Mouse (Mus musculus) embryonic facial prominence, embryonic 13.5 days (tissue): ENCODE measurements around the gene Arid1b. TPM values are rescaled to one million over a fixed set of nuclear protein-coding genes. Genes with fewer than 3 reads are reported as not detected.
"Not testable (repeated sequence)": the region's sequence is repeated elsewhere in the genome, so short reads cannot be mapped to it uniquely, and the experiment has no call there.

Source experiments
- ATAC-seq: fragments of 200-750 bp; cut with Nextera tagmentation; 2 replicates; pipeline ENCODE4 v1.8.0; 2017; ENCODE audit warnings: low read depth; ENCODE audit not compliant: insufficient number of reproducible peaks, insufficient read depth, low FRiP score, low TSS enrichment
- H3K27ac ChIP-seq: fragments of 300-500 bp; sonication (generic); 2 replicates; pipeline ENCODE4 v1.5.1; 2015; ENCODE audit warnings: moderate library complexity, mild to moderate bottlenecking, inconsistent platforms
- H3K27me3 ChIP-seq: fragments of 300-500 bp; sonication (generic); 2 replicates; pipeline ENCODE4 v1.6.1; 2015; ENCODE audit warnings: mild to moderate bottlenecking, inconsistent platforms
- H3K36me3 ChIP-seq: fragments of 300-500 bp; sonication (generic); 2 replicates; pipeline ENCODE4 v1.6.1; 2015; ENCODE audit warnings: mild to moderate bottlenecking, inconsistent platforms
- H3K4me1 ChIP-seq: fragments of 300-500 bp; sonication (generic); 2 replicates; pipeline ENCODE4 v1.6.1; 2015; ENCODE audit warnings: inconsistent platforms
- H3K4me2 ChIP-seq: fragments of 300-500 bp; sonication (generic); 2 replicates; pipeline ENCODE4 v1.6.1; 2015; ENCODE audit warnings: moderate library complexity, mild to moderate bottlenecking, inconsistent platforms
- H3K4me3 ChIP-seq: fragments of 300-500 bp; sonication (generic); 2 replicates; pipeline ENCODE4 v1.5.1; 2015; ENCODE audit warnings: mild to moderate bottlenecking, inconsistent platforms
- H3K9ac ChIP-seq: fragments of 300-500 bp; sonication (generic); 2 replicates; pipeline ENCODE4 v1.6.1; 2015; ENCODE audit warnings: mild to moderate bottlenecking, inconsistent platforms
- H3K9me3 ChIP-seq: fragments of 300-500 bp; sonication (generic); 2 replicates; pipeline ENCODE4 v1.6.1; 2016; ENCODE audit warnings: inconsistent platforms
- WGBS: fragments of 180-500 bp; shearing (Covaris S2); methylation state at CpG from one replicate; pipeline ENCODE4 v1.1.7; 2015; ENCODE audit warnings: mixed read lengths; 5-methylcytosine and 5-hydroxymethylcytosine counted together
- polyA plus RNA-seq: library from polyadenylated mRNA; unstranded; fragments of >200 nt; fragmentation: Nextera tagmentation; extraction: Ambion mirVana; gene quantifications from 2 replicates; pipeline ENCODE4 v1.2.1, GENCODE M21; 2015

Gene Arid1b
- polyA plus RNA-seq, 1 experiment from 2014 or later = 13.0 TPM

GRCm38 (mm10) chr17:5077996-5078395, 83.9 kb downstream of the Arid1b start:
- no peak overlapping the region for H3K4me2 ChIP-seq
- no peaks in the 10 kb centered on the region for H3K27me3 ChIP-seq
- no peak overlapping the region for H3K27ac ChIP-seq
- H3K4me1 ChIP-seq = peaks cover 52% of the 10 kb centered on the region
- no peak overlapping the region for H3K4me3 ChIP-seq
- H3K9me3 ChIP-seq = no peaks in the 10 kb centered on the region
- H3K9ac ChIP-seq = no peak overlapping the region
- no peaks in the 10 kb centered on the region for H3K36me3 ChIP-seq
- 66% methylated on average over 9 of the region's 9 CpGs for WGBS
- no peak for ATAC-seq

GRCm38 (mm10) chr17:5078576-5078975, 84.4 kb downstream of the Arid1b start:
- Histone ChIP-seq H3K4me1 (peaks cover 58% of the 10 kb centered on the region), H3K36me3 (no peaks in the 10 kb centered on the region), H3K27me3 (no peaks in the 10 kb centered on the region), H3K9ac (no peak overlapping the region), H3K4me2 (no peak overlapping the region), H3K4me3 (no peak overlapping the region), H3K27ac (no peak overlapping the region), H3K9me3 (no peaks in the 10 kb centered on the region)
- ATAC-seq = no peak
- WGBS = 69% methylated on average over 5 of the region's 5 CpGs

GRCm38 (mm10) chr17:5080884-5081419, 86.8 kb downstream of the Arid1b start:
- Histone ChIP-seq H3K9ac (no peak overlapping the region), H3K4me2 (no peak overlapping the region), H3K36me3 (no peaks in the 10 kb centered on the region), H3K27me3 (no peaks in the 10 kb centered on the region), H3K4me1 (peaks cover 72% of the 10 kb centered on the region), H3K27ac (0 out of 2 replicates have a peak overlapping the region, but pooled peaks have one; percentile 0), H3K9me3 (no peaks in the 10 kb centered on the region), H3K4me3 (no peak overlapping the region)
- no peak for ATAC-seq
- 67% methylated on average over 12 of the region's 12 CpGs for WGBS

- Histone ChIP-seq H3K4me1 (peaks cover 69% of the 10 kb centered on the region), H3K4me2 (no peak overlapping the region), H3K4me3 (no peak overlapping the region), H3K9me3 (no peaks in the 10 kb centered on the region), H3K9ac (no peak overlapping the region), H3K27ac (no peak overlapping the region), H3K27me3 (no peaks in the 10 kb centered on the region), H3K36me3 (no peaks in the 10 kb centered on the region)
- WGBS = 75% methylated on average over 8 of the region's 8 CpGs
- no peak for ATAC-seq
These were observed 88.1 kb downstream of the Arid1b start for GRCm38 (mm10) chr17:5082274-5082673.

GRCm38 (mm10) chr17:5083497-5083896, 89.4 kb downstream of the Arid1b start:
- WGBS = 83% methylated on average over 3 of the region's 3 CpGs
- no peak overlapping the region for H3K9ac ChIP-seq
- H3K4me3 ChIP-seq = no peak overlapping the region
- no peaks in the 10 kb centered on the region for H3K27me3 ChIP-seq
- no peak overlapping the region for H3K4me2 ChIP-seq
- no peaks in the 10 kb centered on the region for H3K36me3 ChIP-seq
- no peak overlapping the region for H3K27ac ChIP-seq
- H3K9me3 ChIP-seq = no peaks in the 10 kb centered on the region
- peaks cover 68% of the 10 kb centered on the region for H3K4me1 ChIP-seq
- ATAC-seq = no peak

GRCm38 (mm10) chr17:5084139-5084538, 90.0 kb downstream of the Arid1b start:
- Histone ChIP-seq H3K4me1 (peaks cover 68% of the 10 kb centered on the region), H3K27ac (no peak overlapping the region), H3K27me3 (no peaks in the 10 kb centered on the region), H3K4me2 (no peak overlapping the region), H3K9ac (0 out of 2 replicates have a peak overlapping the region, but pooled peaks have one; percentile 22), H3K4me3 (no peak overlapping the region), H3K9me3 (no peaks in the 10 kb centered on the region), H3K36me3 (no peaks in the 10 kb centered on the region)
- 53% methylated on average over 8 of the region's 8 CpGs for WGBS
- no peak for ATAC-seq

- no peak for ATAC-seq
- 58% methylated on average over 6 of the region's 6 CpGs for WGBS
- H3K27ac ChIP-seq = no peak overlapping the region
- no peak overlapping the region for H3K9ac ChIP-seq
- no peak overlapping the region for H3K4me2 ChIP-seq
- H3K36me3 ChIP-seq = no peaks in the 10 kb centered on the region
- peaks cover 72% of the 10 kb centered on the region for H3K4me1 ChIP-seq
- H3K4me3 ChIP-seq = no peak overlapping the region
- H3K27me3 ChIP-seq = no peaks in the 10 kb centered on the region
- H3K9me3 ChIP-seq = no peaks in the 10 kb centered on the region
These were observed 90.9 kb downstream of the Arid1b start for GRCm38 (mm10) chr17:5085004-5085403.

GRCm38 (mm10) chr17:5085942-5086341, 91.8 kb downstream of the Arid1b start:
- Histone ChIP-seq H3K27ac (no peak overlapping the region), H3K4me2 (no peak overlapping the region), H3K4me1 (peaks cover 66% of the 10 kb centered on the region), H3K36me3 (no peaks in the 10 kb centered on the region), H3K4me3 (no peak overlapping the region), H3K9ac (no peak overlapping the region), H3K27me3 (no peaks in the 10 kb centered on the region), H3K9me3 (no peaks in the 10 kb centered on the region)
- ATAC-seq = no peak
- 39% methylated on average over 5 of the region's 5 CpGs for WGBS

GRCm38 (mm10) chr17:5088241-5088640, 94.1 kb downstream of the Arid1b start:
- H3K4me3 ChIP-seq, H3K4me2 ChIP-seq, H3K27me3 ChIP-seq, ATAC-seq, H3K9me3 ChIP-seq, H3K9ac ChIP-seq, H3K27ac ChIP-seq: not testable (repeated sequence)
- 71% methylated on average over 2 of the region's 2 CpGs for WGBS
- Histone ChIP-seq H3K4me1 (peaks cover 63% of the 10 kb centered on the region), H3K36me3 (peaks cover 11% of the 10 kb centered on the region; the same call in 1 of the 2 replicates)

- H3K4me1 ChIP-seq = peaks cover 57% of the 10 kb centered on the region
- WGBS = 70% methylated on average over 5 of the region's 5 CpGs
- H3K9me3 ChIP-seq = no peaks in the 10 kb centered on the region
- no peak overlapping the region for H3K4me3 ChIP-seq
- peaks cover 11% of the 10 kb centered on the region; the same call in 1 of the 2 replicates for H3K36me3 ChIP-seq
- no peaks in the 10 kb centered on the region for H3K27me3 ChIP-seq
- no peak overlapping the region for H3K4me2 ChIP-seq
- no peak overlapping the region for H3K27ac ChIP-seq
- no peak overlapping the region for H3K9ac ChIP-seq
- no peak for ATAC-seq
These were observed 94.7 kb downstream of the Arid1b start for GRCm38 (mm10) chr17:5088822-5089221.

- Histone ChIP-seq H3K27me3 (no peaks in the 10 kb centered on the region), H3K9me3 (no peaks in the 10 kb centered on the region), H3K9ac (no peak overlapping the region), H3K4me2 (peak overlapping the region; percentile 35), H3K36me3 (peaks cover 11% of the 10 kb centered on the region; the same call in 1 of the 2 replicates), H3K27ac (no peak overlapping the region; the same call in 1 of the 2 replicates), H3K4me1 (peaks cover 51% of the 10 kb centered on the region), H3K4me3 (no peak overlapping the region)
- WGBS = 16% methylated on average over 12 of the region's 12 CpGs
- no peak for ATAC-seq
These were observed 95.4 kb downstream of the Arid1b start for GRCm38 (mm10) chr17:5089541-5089940.

- no peak for ATAC-seq
- WGBS = 77% methylated on average over 16 of the region's 16 CpGs
- no peak overlapping the region; the same call in 1 of the 2 replicates for H3K27ac ChIP-seq
These were observed 97.4 kb downstream of the Arid1b start for GRCm38 (mm10) chr17:5091490-5091889.

More at GRCm38 (mm10) chr17:5091490-5091889, 97.4 kb downstream of the Arid1b start:
- Histone ChIP-seq H3K9ac (no peak overlapping the region), H3K36me3 (peaks cover 11% of the 10 kb centered on the region; the same call in 1 of the 2 replicates), H3K27me3 (no peaks in the 10 kb centered on the region), H3K4me2 (no peak overlapping the region), H3K4me1 (peaks cover 44% of the 10 kb centered on the region), H3K9me3 (no peaks in the 10 kb centered on the region), H3K4me3 (no peak overlapping the region)
